8 mouse cellular contexts compared by ENCODE assay signal in the genomic region with DNA sequence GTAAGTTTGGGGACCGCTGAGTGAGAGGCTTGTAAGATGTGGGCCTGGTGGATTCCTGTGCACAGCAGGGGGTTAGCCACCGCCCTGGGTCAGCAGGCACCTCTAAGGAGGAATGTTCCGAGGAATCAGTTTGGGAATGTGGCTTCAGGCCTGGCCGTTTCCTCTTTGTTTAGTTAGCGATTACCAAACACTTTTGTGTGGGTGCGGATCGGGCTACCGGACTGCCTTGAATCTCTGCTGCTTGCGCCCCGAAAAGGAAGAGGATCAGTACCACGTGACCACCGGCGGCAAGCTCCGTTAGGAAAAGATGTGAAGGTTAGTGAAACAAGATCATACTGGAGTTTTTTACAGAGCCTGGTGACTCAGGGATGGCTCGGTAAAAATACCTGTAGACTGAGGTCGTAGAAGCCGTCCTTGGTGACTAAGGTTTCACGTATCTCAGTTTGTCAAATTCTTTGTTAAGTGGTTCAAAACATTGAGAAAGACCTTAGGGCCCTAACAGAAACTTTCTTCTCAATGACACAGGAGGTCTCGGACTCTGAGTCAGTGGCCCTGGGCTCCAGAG.
DNase-seq lines count a peak whose midpoint lies in the region; ATAC-seq and TF ChIP-seq lines count a peak whose summit lies in the region.

No protein-coding gene starts in this region.

- H3K4me2 ChIP-seq in forebrain, embryonic 11.5 days (ENCODE audit: low read depth, low read length, severe bottlenecking) = peak overlapping the region; percentile 40
- peak overlapping the region; percentile 28; the same call in 1 of the 2 replicates for H3K4me2 ChIP-seq in intestine, embryonic 16.5 days (ENCODE audit: low read depth, low read length)

- peaks cover 3% of the 10 kb centered on the region; the same call in 1 of the 2 replicates for H3K4me1 ChIP-seq in forebrain, embryonic 11.5 days (replicated peaks; ENCODE audit: control insufficient read depth, insufficient read depth, low read length)
- H3K4me1 ChIP-seq in intestine, embryonic 16.5 days (ENCODE audit: control insufficient read depth, insufficient read depth, low read length) = peaks cover 17% of the 10 kb centered on the region; the same call in 1 of the 2 replicates
- peaks cover 23% of the 10 kb centered on the region for H3K4me1 ChIP-seq in lung, adult 2 months (ENCODE audit: control insufficient read depth, insufficient read depth, low read length)

- no peaks in the 10 kb centered on the region for H3K27me3 ChIP-seq in forebrain, embryonic 11.5 days (ENCODE audit: control insufficient read depth, insufficient read depth, low read length)
- H3K27me3 ChIP-seq in intestine, embryonic 16.5 days (replicated peaks; ENCODE audit: control insufficient read depth, insufficient read depth, low read length) = no peaks in the 10 kb centered on the region

- no peaks in the 10 kb centered on the region for H3K9me3 ChIP-seq in forebrain, embryonic 11.5 days (ENCODE audit: control insufficient read depth, low read length)
- H3K9me3 ChIP-seq in intestine, embryonic 16.5 days (ENCODE audit: control insufficient read depth, low read length) = no peaks in the 10 kb centered on the region

- H3K9ac ChIP-seq in forebrain, embryonic 11.5 days (ENCODE audit: low read length) = no peak overlapping the region
- H3K9ac ChIP-seq in intestine, embryonic 16.5 days (ENCODE audit: low read depth, low read length) = peak overlapping the region; percentile 16; the same call in 1 of the 2 replicates

- no peak for ATAC-seq in forebrain, embryonic 11.5 days (replicated peaks; ENCODE audit: low FRiP score)
- ATAC-seq in intestine, embryonic 16.5 days = no peak

- no peak for TF ChIP-seq CTCF in lung, adult 2 months (IDR thresholded peaks at IDR 0.05; ENCODE audit: insufficient read depth, low read length)

- WGBS in forebrain, embryonic 11.5 days = 8% methylated on average over 19 of the region's 19 CpGs
- 24% methylated on average over 19 of the region's 19 CpGs for WGBS in intestine, embryonic 16.5 days
- 27% methylated on average over 19 of the region's 19 CpGs for WGBS in lung, adult 2 months

- H3K4me3 ChIP-seq in forebrain, embryonic 11.5 days (ENCODE audit: low read depth, low read length) = no peak overlapping the region; the same call in 1 of the 2 replicates
- no peak overlapping the region for H3K4me3 ChIP-seq in intestine, embryonic 16.5 days (ENCODE audit: low read length)
- H3K4me3 ChIP-seq in lung, adult 2 months (replicated peaks; ENCODE audit: extremely low read depth, low read depth, low read length) = no peak overlapping the region

- DNase-seq in adrenal gland, adult (ENCODE audit: inconsistent age in 2 of 2, low spot score in 1 of 2) = peak; percentile 57 to 88
- DNase-seq in adrenal gland, postnatal 4 days (ENCODE audit: low spot score in 2 of 2) = no peak
- no peak for DNase-seq in forebrain, embryonic 11.5 days (ENCODE audit: low spot score)
- peak; percentile 63 for DNase-seq in lung, adult 2 months
- DNase-seq in testis, postnatal 10 days (ENCODE audit: low spot score) = peak; percentile 56
- DNase-seq in urinary bladder, postnatal 10 days (ENCODE audit: low spot score) = no peak
- DNase-seq in right cerebral cortex, postnatal 10 days (ENCODE audit: low spot score in 2 of 2) = no peak

- H3K27ac ChIP-seq in forebrain, embryonic 11.5 days (ENCODE audit: low read depth, low read length) = no peak overlapping the region
- no peak overlapping the region for H3K27ac ChIP-seq in intestine, embryonic 16.5 days (ENCODE audit: low read length)

- no peaks in the 10 kb centered on the region for H3K36me3 ChIP-seq in forebrain, embryonic 11.5 days (ENCODE audit: control insufficient read depth, insufficient read depth, low read length)
- no peaks in the 10 kb centered on the region for H3K36me3 ChIP-seq in intestine, embryonic 16.5 days (ENCODE audit: control insufficient read depth, insufficient read depth, low read length)

- TF ChIP-seq POLR2A in lung, adult 2 months (IDR thresholded peaks at IDR 0.05; ENCODE audit: borderline replicate concordance, extremely low read depth, low read depth, low read length) = no peak

Comparison
In these comparisons a context has a peak if more than half of its experiments do, and no peak if none do; other contexts are left out.
1. DNase-seq: peak in adrenal gland, adult (2 of 2), lung, adult 2 months (single experiment) and testis, postnatal 10 days (single experiment); none in adrenal gland, postnatal 4 days (0 of 2), forebrain, embryonic 11.5 days (single experiment), urinary bladder, postnatal 10 days (single experiment) and right cerebral cortex, postnatal 10 days (0 of 2).